Mouse (Mus musculus) neutrophil, adult 59 days (primary cell): ENCODE measurements around the gene Tekt3. TPM values are rescaled to one million over a fixed set of nuclear protein-coding genes. Genes with fewer than 3 reads are reported as not detected.

Experiments used
- total RNA-seq, 2 experiments: library from RNA; stranded (reverse); gene quantifications; 1 replicate in 1 of 2; 2 replicates in 1 of 2; pipeline ENCODE4 v1.2.4; 2023

Gene Tekt3
- not detected for total RNA-seq

DNA sequence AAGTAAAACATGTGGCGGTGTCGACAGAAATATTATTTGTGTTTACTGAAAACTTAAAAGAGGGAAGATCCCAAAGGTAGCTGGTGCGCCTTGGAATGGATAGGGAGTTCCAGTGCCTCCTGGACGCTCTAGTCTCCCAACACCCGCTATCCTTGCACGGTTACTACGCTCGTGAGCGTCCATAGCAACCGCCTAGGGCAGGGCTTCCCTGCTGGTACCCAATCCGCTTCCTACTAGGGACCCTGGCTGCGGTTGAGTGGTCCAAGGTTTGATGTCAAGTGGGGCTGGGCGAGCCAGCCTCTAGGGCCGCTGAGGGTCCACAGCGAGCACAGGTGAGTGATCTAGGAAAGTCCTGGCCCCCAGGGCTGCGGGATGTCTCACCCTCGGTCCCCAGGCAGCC lies at the start of gene Tekt3:
Gene Tekt3, plus strand, starts transcription at position 209 of the 400 bp plus-strand sequence.

GRCm38 (mm10) chr11:63128784-63129183 lies 67.3 kb downstream of the Tekt3 start, which contains the start of gene Pmp22:
TSS of gene Pmp22 (plus strand) at chr11:63128982.

Other genes starting within 250 kb of the Tekt3 start
- gene Trim16, start 241.4 kb upstream of the Tekt3 start, total RNA-seq = 10 to 100 TPM; 14.4 to 16.5 TPM
- 1 to 10 TPM; 1.0 to 2.3 TPM for gene Fbxw10, start 214.6 kb upstream of the Tekt3 start, total RNA-seq
- 1 to 10 TPM; 9.2 to 9.9 TPM for gene Tvp23b, start 182.2 kb upstream of the Tekt3 start, total RNA-seq
- gene Cdrt4, start 110.5 kb upstream of the Tekt3 start, total RNA-seq = not detected
- under 1 TPM in 1 of 2 experiments, not detected in 1; 0.31 TPM for gene Pmp22, start 67.3 kb downstream of the Tekt3 start, total RNA-seq